Mouse (Mus musculus) limb, embryonic 10.5 days (tissue): ENCODE data around the gene Plcb4. TPM values are rescaled to one million over a fixed set of nuclear protein-coding genes. Genes with fewer than 3 reads are reported as not detected.

Experiments
- DNase-seq: peaks from one replicate; pipeline ENCODE4 v3.0.0-alpha.2; 2017; ENCODE audit warnings: low spot score
- H3K27ac ChIP-seq: fragments of 300-500 bp; sonication (generic); 2 replicates; pipeline ENCODE4 v1.5.1; 2016; ENCODE audit warnings: mild to moderate bottlenecking
- H3K27me3 ChIP-seq: fragments of 300-500 bp; sonication (generic); 2 replicates; pipeline ENCODE4 v1.6.1; 2016; ENCODE audit warnings: low read depth, mild to moderate bottlenecking; ENCODE audit not compliant: poor library complexity, severe bottlenecking
- H3K36me3 ChIP-seq: fragments of 300-500 bp; sonication (generic); 2 replicates; pipeline ENCODE4 v1.6.1; 2016; ENCODE audit warnings: mild to moderate bottlenecking, moderate library complexity
- H3K4me1 ChIP-seq: fragments of 300-500 bp; sonication (generic); 2 replicates; pipeline ENCODE4 v1.6.1; 2016
- H3K4me3 ChIP-seq: fragments of 300-500 bp; sonication (generic); 2 replicates; pipeline ENCODE4 v1.5.1; 2016; ENCODE audit warnings: mild to moderate bottlenecking, moderate library complexity
- H3K9me3 ChIP-seq: fragments of 300-500 bp; sonication (generic); replicated peaks from 2 replicates; pipeline ENCODE4 v1.6.1; 2016; ENCODE audit warnings: mild to moderate bottlenecking
- WGBS: fragments of 180-500 bp; shearing (Covaris S2); methylation state at CpG from one replicate; pipeline ENCODE4 v1.1.7; 2016; 5-methylcytosine and 5-hydroxymethylcytosine counted together
- polyA plus RNA-seq: library from polyadenylated mRNA; unstranded; fragments of >200 nt; fragmentation: Nextera tagmentation; extraction: Ambion mirVana; gene quantifications from 2 replicates; pipeline ENCODE4 v1.2.1, GENCODE M21; 2016

Gene Plcb4
- polyA plus RNA-seq, 1 experiment from 2014 or later, result 10.7 TPM

DNA sequence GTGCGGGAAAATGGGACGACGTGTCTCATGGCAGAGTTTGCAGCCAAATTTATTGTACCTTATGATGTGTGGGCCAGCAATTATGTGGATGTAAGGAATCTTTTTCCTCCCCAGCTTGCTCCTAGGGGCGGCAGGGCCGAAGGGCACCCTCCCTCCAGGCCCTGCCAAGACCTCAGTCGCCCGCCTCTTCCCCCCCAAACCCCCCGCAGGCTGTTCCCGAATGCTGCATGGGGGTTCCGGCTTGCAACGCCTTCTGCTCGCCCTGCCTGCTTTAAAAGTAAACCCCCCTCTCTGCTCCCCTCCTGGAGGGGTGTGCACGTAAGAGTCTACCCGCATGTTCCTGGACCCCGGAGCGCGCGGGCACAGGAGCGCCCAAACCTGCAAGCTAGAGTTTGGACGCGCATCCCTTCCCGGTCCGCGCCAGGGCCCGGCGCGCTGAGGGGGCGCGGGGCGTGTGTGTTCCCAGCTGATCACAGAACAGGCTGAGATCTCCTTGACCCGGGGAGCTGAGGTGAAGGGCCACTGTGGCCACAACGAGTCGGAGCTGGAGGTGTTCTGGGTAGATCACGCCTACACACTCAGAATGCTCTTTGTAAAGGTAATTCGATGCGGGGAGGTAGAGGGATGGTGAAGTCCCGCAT, 400.3 kb downstream of the Plcb4 start:
- Histone ChIP-seq H3K4me3 (peak overlapping the region; percentile 53), H3K4me1 (peaks cover 24% of the 10 kb centered on the region), H3K27ac (no peak overlapping the region; the same call in 1 of the 2 replicates), H3K36me3 (no peaks in the 10 kb centered on the region), H3K27me3 (peaks cover 50% of the 10 kb centered on the region), H3K9me3 (no peaks in the 10 kb centered on the region)
- peak; percentile 53 for DNase-seq
- under 1% methylated on average over 37 of the region's 37 CpGs for WGBS
